Mouse (Mus musculus) adrenal gland, adult 2 months (tissue): Measurements from ENCODE around the gene Sap30l. TPM values are rescaled to one million over a fixed set of nuclear protein-coding genes. Genes with fewer than 3 reads are reported as not detected.
"Not testable (repeated sequence)": the region's sequence is repeated elsewhere in the genome, so short reads cannot be mapped to it uniquely, and the experiment has no call there.

Experiments
- DNase-seq: peaks from one replicate; pipeline ENCODE4 v3.0.0; 2021
- polyA plus RNA-seq: library from polyadenylated mRNA; depleted of rRNA; stranded (reverse); fragments of >200 nt; gene quantifications from 2 replicates; pipeline ENCODE4 v1.2.3, GENCODE M21; 2012
- total RNA-seq, 2 experiments: library from RNA; stranded (reverse); gene quantifications; 2 replicates each; pipeline ENCODE4 v1.2.3; 2021

The Sap30l gene
- total and polyA plus RNA-seq, 3 experiments: 55.8 to 77.8 (median 55.9) TPM

GRCm38 (mm10) chr11:57831861-57832260 is 30.4 kb downstream of the Sap30l start:
- DNase-seq: no peak

- no peak for DNase-seq
Observed at GRCm38 (mm10) chr11:57832552-57833201, 31.2 kb downstream of the Sap30l start, which contains the start of gene Hand1. TSS of gene Hand1 (minus strand) at chr11:57832818.

- no peak for DNase-seq
Observed at GRCm38 (mm10) chr11:57833296-57833977, 32.0 kb downstream of the Sap30l start.

GRCm38 (mm10) chr11:57834031-57834430 is 32.6 kb downstream of the Sap30l start:
- DNase-seq: no peak

GRCm38 (mm10) chr11:57835331-57835730 is 33.9 kb downstream of the Sap30l start:
- no peak for DNase-seq

- no peak for DNase-seq
Observed at GRCm38 (mm10) chr11:57835931-57836330, 34.5 kb downstream of the Sap30l start.

GRCm38 (mm10) chr11:57836401-57836800 is 35.0 kb downstream of the Sap30l start:
- no peak for DNase-seq

GRCm38 (mm10) chr11:57836872-57837680 is 35.6 kb downstream of the Sap30l start:
- DNase-seq: no peak

GRCm38 (mm10) chr11:57837861-57838680 is 36.6 kb downstream of the Sap30l start:
- no peak for DNase-seq

GRCm38 (mm10) chr11:57840986-57841385 is 39.5 kb downstream of the Sap30l start:
- DNase-seq: no peak

GRCm38 (mm10) chr11:57841391-57841790 is 40.0 kb downstream of the Sap30l start:
- DNase-seq: no peak

- not testable (repeated sequence) for DNase-seq
Observed at GRCm38 (mm10) chr11:57846421-57847363, 45.3 kb downstream of the Sap30l start.

- DNase-seq: no peak
Observed at GRCm38 (mm10) chr11:57847396-57847795, 46.0 kb downstream of the Sap30l start.

GRCm38 (mm10) chr11:57850298-57850697 is 48.9 kb downstream of the Sap30l start:
- no peak for DNase-seq

GRCm38 (mm10) chr11:57850931-57851330 is 49.5 kb downstream of the Sap30l start:
- no peak for DNase-seq

- DNase-seq: no peak
Observed at GRCm38 (mm10) chr11:57853571-57853970, 52.1 kb downstream of the Sap30l start.

- DNase-seq: no peak
Observed at GRCm38 (mm10) chr11:57857709-57858108, 56.3 kb downstream of the Sap30l start.
